Mouse (Mus musculus) lung, embryonic 16.5 days (tissue): Measurements from ENCODE around the gene Gdap1l1. TPM values are rescaled to one million over a fixed set of nuclear protein-coding genes. Genes with fewer than 3 reads are reported as not detected.
"Not testable (repeated sequence)": the region's sequence is repeated elsewhere in the genome, so short reads cannot be mapped to it uniquely, and the experiment has no call there.

ENCODE experiments used
- ATAC-seq: fragments of 200-750 bp; cut with Nextera tagmentation; 2 replicates; pipeline ENCODE4 v1.8.0; 2017; ENCODE audit warnings: low read depth, mild to moderate bottlenecking, moderate library complexity
- H3K27ac ChIP-seq: fragments of 300-500 bp; sonication (generic); 2 replicates; pipeline ENCODE4 v1.5.1; 2014; ENCODE audit warnings: mild to moderate bottlenecking, control low read depth, low read length
- H3K27me3 ChIP-seq: fragments of 300-500 bp; sonication (generic); 2 replicates; pipeline ENCODE4 v1.6.1; 2014; ENCODE audit warnings: low read depth, low read length, mixed read lengths; ENCODE audit not compliant: control insufficient read depth, insufficient read depth
- H3K36me3 ChIP-seq: fragments of 300-500 bp; sonication (generic); 2 replicates; pipeline ENCODE4 v1.6.1; 2014; ENCODE audit warnings: low read length; ENCODE audit not compliant: control insufficient read depth, insufficient read depth
- H3K4me1 ChIP-seq: fragments of 300-500 bp; sonication (generic); replicated peaks from 2 replicates; pipeline ENCODE4 v1.6.1; 2014; ENCODE audit warnings: low read length, mixed read lengths; ENCODE audit not compliant: control insufficient read depth, insufficient read depth
- H3K4me2 ChIP-seq: fragments of 300-500 bp; sonication (generic); 2 replicates; pipeline ENCODE4 v1.6.1; 2014; ENCODE audit warnings: low read depth, low read length, control low read depth
- H3K4me3 ChIP-seq: fragments of 300-500 bp; sonication (generic); 2 replicates; pipeline ENCODE4 v1.5.1; 2014; ENCODE audit warnings: mild to moderate bottlenecking, low read length, control low read depth
- H3K9ac ChIP-seq: fragments of 300-500 bp; sonication (generic); 2 replicates; pipeline ENCODE4 v1.6.1; 2014; ENCODE audit warnings: low read length, control low read depth
- H3K9me3 ChIP-seq: fragments of 300-500 bp; sonication (generic); 2 replicates; pipeline ENCODE4 v1.6.1; 2016; ENCODE audit warnings: low read length; ENCODE audit not compliant: control insufficient read depth
- WGBS: fragments of 180-500 bp; shearing (Covaris S2); extraction: QIAGEN DNeasy Blood & Tissue Kit; methylation state at CpG from one replicate; pipeline ENCODE4 v1.1.7; 2014; 5-methylcytosine and 5-hydroxymethylcytosine counted together
- polyA plus RNA-seq: library from polyadenylated mRNA; unstranded; fragments of >200 nt; fragmentation: Nextera tagmentation; extraction: Ambion mirVana; gene quantifications from 2 replicates; pipeline ENCODE4 v1.2.1, GENCODE M21; 2015

The Gdap1l1 gene
- polyA plus RNA-seq, 1 experiment from 2014 or later: 0.92 TPM

DNA sequence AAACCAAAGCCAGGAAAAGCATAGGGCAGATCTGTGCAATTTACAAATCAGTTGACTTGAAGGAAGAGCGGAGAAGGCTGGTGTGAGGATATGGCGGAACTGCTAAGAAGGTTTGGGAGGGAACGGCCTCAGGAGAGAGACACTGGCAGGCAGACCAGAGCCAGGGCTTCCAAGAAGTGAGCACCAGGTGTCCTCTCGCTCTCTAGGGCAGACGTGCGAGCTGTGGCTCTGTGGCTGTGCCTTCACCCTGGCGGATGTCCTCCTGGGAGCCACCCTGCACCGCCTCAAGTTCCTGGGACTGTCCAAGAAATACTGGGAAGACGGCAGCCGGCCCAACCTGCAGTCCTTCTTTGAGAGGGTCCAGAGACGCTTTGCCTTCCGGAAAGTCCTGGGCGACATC, 15.1 kb downstream of the Gdap1l1 start:
- H3K4me1 ChIP-seq: no peaks in the 10 kb centered on the region
- no peaks in the 10 kb centered on the region for H3K9me3 ChIP-seq
- WGBS: 77% methylated on average over 13 of the region's 13 CpGs
- H3K27ac ChIP-seq: no peak overlapping the region
- H3K36me3 ChIP-seq: no peaks in the 10 kb centered on the region
- H3K4me3 ChIP-seq: no peak overlapping the region
- no peak overlapping the region for H3K9ac ChIP-seq
- H3K27me3 ChIP-seq: no peaks in the 10 kb centered on the region
- no peak for ATAC-seq
- no peak overlapping the region for H3K4me2 ChIP-seq

DNA sequence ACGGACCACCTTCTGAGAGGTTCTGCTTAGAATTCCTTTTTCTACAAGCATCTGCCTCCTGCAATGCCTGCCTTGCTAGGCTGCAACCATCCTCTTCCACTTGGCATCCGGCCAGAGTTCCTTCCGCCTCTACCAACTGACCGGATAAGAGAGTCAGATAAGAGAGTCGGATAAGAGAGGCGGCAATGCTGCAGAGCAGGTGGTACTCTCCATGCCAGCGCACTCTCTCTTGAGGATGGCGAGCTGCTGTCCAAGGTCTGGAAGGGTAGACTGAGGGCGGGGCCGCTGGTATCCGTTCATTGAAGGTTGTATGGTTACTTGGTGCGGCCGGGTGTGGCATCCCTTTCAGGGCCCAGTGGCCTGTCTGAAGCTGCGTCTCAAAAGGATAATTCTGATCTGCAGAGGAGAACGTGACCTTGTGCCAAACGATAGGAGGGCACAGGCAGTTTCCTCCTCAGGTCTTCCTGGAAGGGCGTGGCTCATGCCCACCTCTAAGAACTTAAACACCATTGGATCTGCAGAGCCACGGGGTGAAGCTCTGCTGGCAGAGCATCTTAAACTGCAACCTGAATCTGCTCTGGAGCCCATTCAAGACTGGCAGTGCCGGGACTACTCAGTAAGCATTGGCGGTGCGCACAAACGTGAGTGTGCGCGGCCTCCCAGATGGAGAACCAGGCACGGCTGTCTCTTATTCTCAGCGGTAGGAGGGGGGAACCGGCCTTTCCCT, 20.4 kb downstream of the Gdap1l1 start:
- Histone ChIP-seq H3K4me1 (no peaks in the 10 kb centered on the region), H3K9ac (no peak overlapping the region), H3K36me3 (no peaks in the 10 kb centered on the region), H3K9me3 (no peaks in the 10 kb centered on the region), H3K4me2 (no peak overlapping the region), H3K27me3 (peaks cover 4% of the 10 kb centered on the region; the same call in 1 of the 2 replicates), H3K4me3 (no peak overlapping the region), H3K27ac (no peak overlapping the region)
- ATAC-seq: no peak
- 29% methylated on average over 27 of the region's 27 CpGs for WGBS

DNA sequence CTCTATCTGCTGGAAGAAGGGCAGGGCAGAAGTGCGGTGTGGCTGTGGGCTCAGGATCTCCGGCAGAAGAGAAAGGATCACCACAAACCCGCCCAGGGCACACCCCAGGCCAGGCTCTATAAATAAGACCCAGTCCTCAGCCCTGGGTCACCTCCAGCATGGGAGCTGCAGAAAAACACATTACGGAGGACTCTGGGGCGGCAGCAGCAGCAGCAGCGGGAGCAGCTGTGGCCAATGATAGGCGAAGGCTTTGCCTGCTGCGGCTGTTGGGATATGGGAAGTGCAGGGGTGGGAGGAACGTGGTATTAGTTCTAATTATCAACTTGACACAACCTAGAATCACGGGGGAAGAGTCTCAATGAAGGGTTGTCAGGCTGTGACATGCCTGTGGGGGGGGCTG, 21.1 kb downstream of the Gdap1l1 start:
- 37% methylated on average over 10 of the region's 10 CpGs for WGBS
- H3K9ac ChIP-seq: no peak overlapping the region
- no peak for ATAC-seq
- no peaks in the 10 kb centered on the region for H3K4me1 ChIP-seq
- H3K27ac ChIP-seq: no peak overlapping the region
- no peaks in the 10 kb centered on the region for H3K9me3 ChIP-seq
- no peak overlapping the region for H3K4me3 ChIP-seq
- no peaks in the 10 kb centered on the region for H3K36me3 ChIP-seq
- no peak overlapping the region for H3K4me2 ChIP-seq
- peaks cover 4% of the 10 kb centered on the region; the same call in 1 of the 2 replicates for H3K27me3 ChIP-seq

DNA sequence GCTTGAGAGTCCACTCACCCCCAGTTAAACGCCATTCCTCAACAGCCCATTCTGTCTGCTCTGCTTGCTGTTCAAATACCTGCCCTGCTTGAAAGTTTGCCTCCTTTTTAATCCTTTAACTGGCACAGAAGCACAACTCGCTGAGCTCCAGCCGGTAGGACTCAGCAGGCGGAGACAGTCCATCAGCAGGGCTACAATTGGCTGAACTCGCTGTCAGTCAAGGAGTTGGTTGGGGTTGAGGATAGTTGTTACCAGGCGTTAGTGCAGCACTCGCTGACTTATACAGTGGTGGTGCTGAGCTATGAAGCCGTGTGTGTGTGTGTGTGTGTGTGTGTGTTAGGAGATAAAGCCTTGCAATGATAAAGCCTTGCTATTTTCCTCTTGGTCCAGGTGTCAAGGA, 22.3 kb downstream of the Gdap1l1 start:
- no peak for ATAC-seq
- H3K27ac ChIP-seq: no peak overlapping the region
- no peak overlapping the region for H3K9ac ChIP-seq
- no peaks in the 10 kb centered on the region for H3K36me3 ChIP-seq
- H3K4me3 ChIP-seq: no peak overlapping the region
- H3K4me2 ChIP-seq: no peak overlapping the region
- H3K4me1 ChIP-seq: no peaks in the 10 kb centered on the region
- H3K27me3 ChIP-seq: peaks cover 4% of the 10 kb centered on the region; the same call in 1 of the 2 replicates
- WGBS: 84% methylated on average over 8 of the region's 8 CpGs
- no peaks in the 10 kb centered on the region for H3K9me3 ChIP-seq

DNA sequence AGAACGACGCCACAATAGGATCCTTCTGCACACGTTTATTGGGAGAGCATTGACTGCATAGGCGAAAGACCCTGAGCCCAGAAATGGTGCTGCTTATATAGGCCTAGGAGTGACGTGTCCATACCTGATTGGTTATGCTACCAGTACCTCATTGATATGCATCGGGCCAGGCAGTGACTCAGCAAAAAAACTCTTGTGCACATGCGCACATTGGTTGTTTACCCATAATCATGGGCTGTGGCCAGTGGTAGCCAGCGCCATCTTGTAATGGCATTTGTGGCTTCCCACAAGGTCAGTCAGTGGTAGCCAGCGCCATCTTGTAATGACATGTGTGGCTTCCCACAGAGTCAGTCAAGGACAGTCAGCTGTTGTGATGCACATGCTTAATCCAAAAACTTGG, 23.0 kb downstream of the Gdap1l1 start:
- 91% methylated on average over 9 of the region's 9 CpGs for WGBS
- H3K27ac ChIP-seq, H3K4me1 ChIP-seq, H3K36me3 ChIP-seq, H3K4me3 ChIP-seq, H3K27me3 ChIP-seq, H3K9ac ChIP-seq, H3K4me2 ChIP-seq, ATAC-seq, H3K9me3 ChIP-seq: not testable (repeated sequence)

DNA sequence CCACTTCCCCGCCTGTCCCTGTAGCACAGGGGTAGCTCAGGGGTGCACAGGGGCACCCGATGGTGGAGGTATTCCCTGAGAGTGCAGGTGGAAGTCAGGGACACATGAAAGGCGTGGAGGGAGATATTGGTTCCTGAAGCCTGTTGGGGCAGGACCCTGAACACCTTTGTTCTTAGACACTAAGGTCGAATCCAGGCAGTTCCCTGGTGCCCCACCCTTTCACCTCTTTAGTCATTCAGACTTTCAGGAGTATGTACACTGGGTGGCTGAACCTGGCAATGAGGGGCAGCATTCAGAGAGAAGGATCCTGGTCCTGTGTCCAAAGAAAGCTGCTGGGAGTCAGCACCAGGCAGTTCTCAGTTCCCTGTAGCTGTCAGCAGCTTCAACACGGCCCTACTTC, 24.1 kb downstream of the Gdap1l1 start:
- H3K27ac ChIP-seq: no peak overlapping the region

DNA sequence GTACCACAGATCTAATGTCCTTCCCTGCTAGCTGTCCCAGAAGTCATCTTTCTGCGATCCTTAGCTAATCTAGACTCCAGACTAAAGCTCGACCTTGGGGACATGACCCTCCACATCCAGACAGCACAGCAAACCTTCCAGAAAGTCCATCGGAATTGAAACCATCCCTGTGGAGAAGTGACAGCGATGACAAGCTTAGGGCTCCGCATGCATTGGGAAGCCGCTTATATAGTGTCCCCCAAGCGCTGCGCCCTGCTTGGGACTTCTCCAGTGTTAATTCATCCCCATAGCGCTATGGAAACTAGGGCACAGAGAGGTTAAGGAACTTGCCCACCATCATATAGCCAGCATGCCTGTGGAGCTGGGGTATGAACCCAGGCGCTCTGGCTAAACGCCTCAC, 24.5 kb downstream of the Gdap1l1 start:
- H3K27me3 ChIP-seq: peaks cover 4% of the 10 kb centered on the region; the same call in 1 of the 2 replicates
- H3K27ac ChIP-seq: no peak overlapping the region
- H3K4me2 ChIP-seq: no peak overlapping the region
- 64% methylated on average over 11 of the region's 11 CpGs for WGBS
- no peak overlapping the region for H3K4me3 ChIP-seq
- H3K9ac ChIP-seq: no peak overlapping the region
- no peaks in the 10 kb centered on the region for H3K36me3 ChIP-seq
- H3K4me1 ChIP-seq: no peaks in the 10 kb centered on the region
- ATAC-seq: no peak
- no peaks in the 10 kb centered on the region for H3K9me3 ChIP-seq

More for the DNA sequence above, 24.1 kb downstream of the Gdap1l1 start:
- Histone ChIP-seq H3K36me3 (no peaks in the 10 kb centered on the region), H3K9ac (no peak overlapping the region), H3K9me3 (no peaks in the 10 kb centered on the region), H3K4me2 (no peak overlapping the region), H3K4me1 (no peaks in the 10 kb centered on the region), H3K4me3 (no peak overlapping the region), H3K27me3 (peaks cover 4% of the 10 kb centered on the region; the same call in 1 of the 2 replicates)
- no peak for ATAC-seq
- WGBS: 69% methylated on average over 5 of the region's 5 CpGs

DNA sequence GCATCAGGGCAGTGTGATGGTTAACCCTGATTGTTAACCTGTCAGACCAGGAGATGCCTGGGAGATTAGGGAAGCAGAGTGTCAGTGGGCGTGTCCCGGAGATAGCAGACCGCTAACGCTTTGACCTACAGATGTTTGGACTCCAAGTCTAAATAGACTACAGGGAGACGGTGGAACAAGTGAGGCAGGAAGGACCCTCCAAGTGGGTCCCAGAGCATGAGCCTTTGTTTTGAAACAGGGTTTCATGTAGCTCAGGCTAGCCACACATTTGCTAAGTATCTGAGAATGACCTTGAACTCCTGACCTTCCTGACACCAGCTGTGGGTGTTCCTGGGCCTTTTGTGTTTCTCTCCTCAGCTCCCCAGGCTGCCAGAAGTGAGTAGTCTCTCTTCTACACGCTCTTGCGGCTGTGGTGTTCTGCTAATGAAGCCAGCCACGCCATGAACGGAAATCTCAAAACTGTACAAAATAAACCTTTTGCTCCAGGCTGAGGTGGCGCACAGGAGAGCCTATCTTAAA, 25.0 kb downstream of the Gdap1l1 start:
- Histone ChIP-seq H3K4me3 (no peak overlapping the region), H3K9me3 (no peaks in the 10 kb centered on the region), H3K9ac (no peak overlapping the region), H3K27ac (no peak overlapping the region), H3K4me1 (no peaks in the 10 kb centered on the region), H3K27me3 (peaks cover 4% of the 10 kb centered on the region; the same call in 1 of the 2 replicates), H3K4me2 (no peak overlapping the region), H3K36me3 (no peaks in the 10 kb centered on the region)
- WGBS: 42% methylated on average over 10 of the region's 10 CpGs
- no peak for ATAC-seq

DNA sequence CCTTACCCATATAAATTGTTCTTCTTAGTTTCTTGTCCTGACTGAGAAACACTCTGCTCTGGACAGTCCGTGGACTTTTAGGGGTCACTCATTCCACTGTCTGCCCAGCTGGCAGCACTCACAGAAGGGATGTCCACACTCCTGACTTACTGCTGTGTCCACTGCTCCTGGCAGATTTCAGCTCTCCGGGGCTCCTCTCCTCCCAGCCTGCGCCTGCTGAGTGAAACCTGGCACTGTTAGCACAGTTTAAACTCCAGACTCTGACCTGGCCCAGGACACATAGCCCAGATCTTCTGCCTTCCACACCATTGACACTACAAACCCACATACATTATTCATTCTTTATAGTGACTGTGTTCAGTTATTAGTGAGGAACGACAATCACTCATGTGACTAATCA, 25.7 kb downstream of the Gdap1l1 start:
- Histone ChIP-seq H3K36me3 (peaks cover 4% of the 10 kb centered on the region), H3K4me1 (no peaks in the 10 kb centered on the region), H3K9ac (no peak overlapping the region), H3K9me3 (no peaks in the 10 kb centered on the region), H3K27me3 (peaks cover 1% of the 10 kb centered on the region; the same call in 1 of the 2 replicates), H3K27ac (no peak overlapping the region), H3K4me2 (no peak overlapping the region), H3K4me3 (no peak overlapping the region)
- ATAC-seq: no peak
- 57% methylated on average over 4 of the region's 4 CpGs for WGBS
